Comparison of ENCODE assay signal across 9 mouse cellular contexts in genomic region chr5:77487837-77488827, GRCm38 (mm10).
DNase-seq lines count a peak whose midpoint lies in the region; ATAC-seq lines count a peak whose summit lies in the region.
"Had no signal": no experiment of that assay in that cellular context is flagged by ENCODE, and none has a peak within 500 bp of the region (broad histone marks: within the 10 kb centered on the region; RNA-seq: fewer than 3 reads in every experiment).

No protein-coding gene starts in this region.

- H3K4me1 ChIP-seq in kidney, embryonic 15.5 days, result peaks cover 15% of the 10 kb centered on the region
- H3K4me1 ChIP-seq in hindbrain, embryonic 10.5 days (replicated peaks), result peaks cover 15% of the 10 kb centered on the region
- peaks cover 16% of the 10 kb centered on the region for H3K4me1 ChIP-seq in midbrain, embryonic 13.5 days (replicated peaks)

- peak overlapping the region; percentile 11; the same call in 1 of the 2 replicates for H3K4me3 ChIP-seq in kidney, embryonic 15.5 days (replicated peaks)
- H3K4me3 ChIP-seq in hindbrain, embryonic 10.5 days, result peak overlapping the region; percentile 28
- H3K4me3 ChIP-seq in midbrain, embryonic 13.5 days (replicated peaks), result peak overlapping the region; percentile 17
- H3K4me3 ChIP-seq: myocyte had no signal

- no peak for DNase-seq in kidney, adult 11 months
- peak; percentile 30 for DNase-seq in embryo, embryonic 11.5 days (ENCODE audit: low read depth, low spot score)
- peak; percentile 52 for DNase-seq in hindbrain, embryonic 10.5 days (ENCODE audit: low spot score)
- DNase-seq in spleen, adult 18-20 months, result no peak
- no peak for DNase-seq in cerebellum, adult 11-12 months

- peak; percentile 83 for ATAC-seq in kidney, embryonic 15.5 days (replicated peaks; ENCODE audit: low FRiP score)
- peak; percentile 87 for ATAC-seq in midbrain, embryonic 13.5 days
- no peak for ATAC-seq in megakaryocyte progenitor cell, adult 5-6 weeks (replicated peaks; ENCODE audit: poor library complexity)

- no peaks in the 10 kb centered on the region for H3K9me3 ChIP-seq in kidney, embryonic 15.5 days (replicated peaks)
- H3K9me3 ChIP-seq in hindbrain, embryonic 10.5 days, result no peaks in the 10 kb centered on the region
- no peaks in the 10 kb centered on the region for H3K9me3 ChIP-seq in midbrain, embryonic 13.5 days

- no peak overlapping the region for H3K9ac ChIP-seq in kidney, embryonic 15.5 days
- H3K9ac ChIP-seq in midbrain, embryonic 13.5 days (replicated peaks), result peak overlapping the region; percentile 42; the same call in 1 of the 2 replicates

- H3K4me2 ChIP-seq in kidney, embryonic 15.5 days, result peak overlapping the region; percentile 49
- H3K4me2 ChIP-seq in midbrain, embryonic 13.5 days (replicated peaks), result peak overlapping the region; percentile 48

- WGBS in kidney, embryonic 15.5 days, result 19% methylated on average over 19 of the region's 19 CpGs
- 10% methylated on average over 19 of the region's 19 CpGs for WGBS in hindbrain, embryonic 10.5 days
- 5% methylated on average over 19 of the region's 19 CpGs for WGBS in midbrain, embryonic 13.5 days

- H3K27me3 ChIP-seq in kidney, embryonic 15.5 days, result no peaks in the 10 kb centered on the region
- H3K27me3 ChIP-seq in hindbrain, embryonic 10.5 days (ENCODE audit: insufficient read depth, poor library complexity, severe bottlenecking), result no peaks in the 10 kb centered on the region
- no peaks in the 10 kb centered on the region; the same call in 1 of the 2 replicates for H3K27me3 ChIP-seq in midbrain, embryonic 13.5 days

- H3K27ac ChIP-seq in kidney, embryonic 15.5 days, result 0 out of 2 replicates have a peak overlapping the region, but pooled peaks have one; percentile 1
- peak overlapping the region; percentile 80 for H3K27ac ChIP-seq in hindbrain, embryonic 10.5 days
- peak overlapping the region; percentile 44; the same call in 1 of the 2 replicates for H3K27ac ChIP-seq in midbrain, embryonic 13.5 days

- H3K36me3 ChIP-seq in kidney, embryonic 15.5 days, result no peaks in the 10 kb centered on the region
- no peaks in the 10 kb centered on the region for H3K36me3 ChIP-seq in hindbrain, embryonic 10.5 days
- H3K36me3 ChIP-seq in midbrain, embryonic 13.5 days, result no peaks in the 10 kb centered on the region

Comparison
In these comparisons a context has a peak if more than half of its experiments do, and no peak if none do; other contexts are left out.
1. H3K27ac ChIP-seq: peak in every context shown above with its lines; median percentile 80 in hindbrain, embryonic 10.5 days; 44 in midbrain, embryonic 13.5 days; 1 in kidney, embryonic 15.5 days.
2. DNase-seq: peak in embryo, embryonic 11.5 days (single experiment) and hindbrain, embryonic 10.5 days (single experiment); none in kidney, adult 11 months (single experiment), spleen, adult 18-20 months (0 of 2) and cerebellum, adult 11-12 months (single experiment).
3. Peak in every context shown above with its lines, with median percentiles within 50 percentile points of each other: H3K4me3 ChIP-seq.